Comparison of ENCODE assay signal across 21 mouse cellular contexts in genomic region chr14:43983454-43983853, GRCm38 (mm10). TPM values are rescaled to one million over a fixed set of nuclear protein-coding genes. Genes with fewer than 3 reads are reported as not detected.
DNase-seq lines count a peak whose midpoint lies in the region; ATAC-seq lines count a peak whose summit lies in the region.
"Had no signal": no experiment of that assay in that cellular context is flagged by ENCODE, and none has a peak within 500 bp of the region (broad histone marks: within the 10 kb centered on the region; RNA-seq: fewer than 3 reads in every experiment).

No protein-coding gene starts in this region.

- WGBS in heart, embryonic 11.5 days (ENCODE audit: insufficient replicate concordance) = 29% methylated on average over 4 of the region's 4 CpGs
- 22% methylated on average over 4 of the region's 4 CpGs for WGBS in heart, embryonic 13.5 days
- 15% methylated on average over 4 of the region's 4 CpGs for WGBS in heart, embryonic 16.5 days

- H3K4me1 ChIP-seq in heart, embryonic 11.5 days (ENCODE audit: control insufficient read depth, insufficient read depth, low read length) = no peaks in the 10 kb centered on the region
- H3K4me1 ChIP-seq in heart, embryonic 13.5 days = 0 out of 2 replicates have a peak, but pooled peaks cover 8% of the 10 kb centered on the region
- peaks cover 2% of the 10 kb centered on the region; the same call in 1 of the 2 replicates for H3K4me1 ChIP-seq in heart, embryonic 16.5 days (ENCODE audit: control insufficient read depth, insufficient read depth, low read length)
- H3K4me1 ChIP-seq: embryonic facial prominence, embryonic 12.5 days; forebrain, embryonic 15.5 days; hindbrain, embryonic 15.5 days had no signal

- no peak overlapping the region for H3K4me2 ChIP-seq in heart, embryonic 11.5 days
- H3K4me2 ChIP-seq in heart, embryonic 13.5 days = peak overlapping the region; percentile 13; the same call in 1 of the 2 replicates
- H3K4me2 ChIP-seq in heart, embryonic 16.5 days (ENCODE audit: low read depth, low read length) = peak overlapping the region; percentile 18; the same call in 1 of the 2 replicates
- H3K4me2 ChIP-seq: embryonic facial prominence, embryonic 12.5 days; forebrain, embryonic 15.5 days; hindbrain, embryonic 15.5 days had no signal

- H3K4me3 ChIP-seq in heart, embryonic 11.5 days (ENCODE audit: low read depth, low read length) = no peak overlapping the region
- no peak overlapping the region for H3K4me3 ChIP-seq in heart, embryonic 13.5 days
- no peak overlapping the region for H3K4me3 ChIP-seq in heart, embryonic 16.5 days (ENCODE audit: low read length)
- H3K4me3 ChIP-seq: embryonic facial prominence, embryonic 12.5 days; forebrain, embryonic 15.5 days; hindbrain, embryonic 15.5 days had no signal

- no peak overlapping the region for H3K9ac ChIP-seq in heart, embryonic 11.5 days (ENCODE audit: low read depth, low read length)
- no peak overlapping the region for H3K9ac ChIP-seq in heart, embryonic 13.5 days
- no peak overlapping the region for H3K9ac ChIP-seq in heart, embryonic 16.5 days (ENCODE audit: low read length)
- H3K9ac ChIP-seq: embryonic facial prominence, embryonic 12.5 days; forebrain, embryonic 15.5 days; hindbrain, embryonic 15.5 days had no signal

- no peaks in the 10 kb centered on the region for H3K9me3 ChIP-seq in heart, embryonic 11.5 days (replicated peaks; ENCODE audit: control insufficient read depth, low read length)
- no peaks in the 10 kb centered on the region for H3K9me3 ChIP-seq in heart, embryonic 13.5 days
- H3K9me3 ChIP-seq in heart, embryonic 16.5 days (replicated peaks; ENCODE audit: control insufficient read depth, low read length) = no peaks in the 10 kb centered on the region
- H3K9me3 ChIP-seq: embryonic facial prominence, embryonic 12.5 days; forebrain, embryonic 15.5 days; hindbrain, embryonic 15.5 days had no signal

- H3K27me3 ChIP-seq in heart, embryonic 11.5 days (ENCODE audit: control insufficient read depth, insufficient read depth, low read length) = no peaks in the 10 kb centered on the region
- H3K27me3 ChIP-seq in heart, embryonic 13.5 days (replicated peaks) = no peaks in the 10 kb centered on the region
- H3K27me3 ChIP-seq in heart, embryonic 16.5 days (ENCODE audit: control insufficient read depth, insufficient read depth, low read length) = no peaks in the 10 kb centered on the region
- H3K27me3 ChIP-seq: embryonic facial prominence, embryonic 12.5 days; forebrain, embryonic 15.5 days; hindbrain, embryonic 15.5 days had no signal

- H3K27ac ChIP-seq in heart, embryonic 11.5 days (ENCODE audit: low read depth, low read length) = peak overlapping the region; percentile 50; the same call in 1 of the 2 replicates
- H3K27ac ChIP-seq in heart, embryonic 13.5 days (replicated peaks) = peak overlapping the region; percentile 62
- peak overlapping the region; percentile 57 for H3K27ac ChIP-seq in heart, embryonic 16.5 days (ENCODE audit: low read length)
- H3K27ac ChIP-seq: embryonic facial prominence, embryonic 12.5 days; forebrain, embryonic 15.5 days; hindbrain, embryonic 15.5 days had no signal

- H3K36me3 ChIP-seq in heart, embryonic 11.5 days (ENCODE audit: control insufficient read depth, insufficient read depth, low read length) = no peaks in the 10 kb centered on the region
- H3K36me3 ChIP-seq in heart, embryonic 13.5 days = no peaks in the 10 kb centered on the region
- no peaks in the 10 kb centered on the region for H3K36me3 ChIP-seq in heart, embryonic 16.5 days (ENCODE audit: control insufficient read depth, insufficient read depth)
- H3K36me3 ChIP-seq: embryonic facial prominence, embryonic 12.5 days; forebrain, embryonic 15.5 days; hindbrain, embryonic 15.5 days had no signal

- ATAC-seq in heart, embryonic 11.5 days (replicated peaks; ENCODE audit: insufficient number of reproducible peaks, low FRiP score, low TSS enrichment) = no peak
- ATAC-seq in heart, embryonic 13.5 days (ENCODE audit: extremely low read depth, insufficient number of reproducible peaks, low FRiP score, low TSS enrichment) = no peak
- peak; percentile 83 for ATAC-seq in heart, embryonic 16.5 days (replicated peaks; ENCODE audit: extremely low read depth, insufficient read depth, low FRiP score)
- ATAC-seq in inflammation-experienced regulatory T-cells, adult 6 months = no peak

- DNase-seq in heart, postnatal 4 days = no peak
- no peak for DNase-seq in adrenal gland, adult (ENCODE audit: inconsistent age in 2 of 2, low spot score in 1 of 2)
- DNase-seq: cerebellum, adult 11-12 months had no signal

RNA-seq across cellular contexts. Expression of gene Ang6, which starts 18.6 kb away (rescaled TPM):
- polyA plus RNA-seq in heart, embryonic 11.5 days (2014; fragmentation: Nextera tagmentation; extraction: Ambion mirVana) = not detected in 2 replicates
- not detected for total RNA-seq in heart, postnatal 4 days (2021)
- not detected in 2 replicates for polyA plus RNA-seq in heart, embryonic 13.5 days (2015; fragmentation: Nextera tagmentation; extraction: Ambion mirVana)
- not detected in 2 replicates for polyA plus RNA-seq in heart, embryonic 16.5 days (2015; fragmentation: Nextera tagmentation; extraction: Ambion mirVana)
- not detected for polyA plus RNA-seq in inflammation-experienced regulatory T-cells, adult 6 months (2017; shearing (Covaris generic))
- total RNA-seq: adrenal gland, adult 18-20 months; adrenal gland, postnatal 14 days; ES-E14; gastrocnemius, postnatal 10 days; gastrocnemius, postnatal 4 days; heart, postnatal 14 days had no signal
- polyA plus RNA-seq: cortical plate, adult 2 months; embryonic facial prominence, embryonic 12.5 days; forebrain, embryonic 11.5 days; forebrain, embryonic 15.5 days; frontal cortex, adult 2 months; hindbrain, embryonic 11.5 days; hindbrain, embryonic 15.5 days; intestine, postnatal 0 days had no signal

RNA-seq across cellular contexts. Expression of gene Ang5, which starts 26.6 kb away (rescaled TPM):
- not detected in 2 replicates for polyA plus RNA-seq in heart, embryonic 11.5 days (2014; fragmentation: Nextera tagmentation; extraction: Ambion mirVana)
- total RNA-seq in heart, postnatal 4 days (2021) = not detected
- polyA plus RNA-seq in heart, embryonic 13.5 days (2015; fragmentation: Nextera tagmentation; extraction: Ambion mirVana) = not detected in 2 replicates
- not detected in 2 replicates for polyA plus RNA-seq in heart, embryonic 16.5 days (2015; fragmentation: Nextera tagmentation; extraction: Ambion mirVana)
- polyA plus RNA-seq in inflammation-experienced regulatory T-cells, adult 6 months (2017; shearing (Covaris generic)) = not detected
- total RNA-seq: adrenal gland, adult 18-20 months; adrenal gland, postnatal 14 days; ES-E14; gastrocnemius, postnatal 10 days; gastrocnemius, postnatal 4 days; heart, postnatal 14 days had no signal
- polyA plus RNA-seq: cortical plate, adult 2 months; embryonic facial prominence, embryonic 12.5 days; forebrain, embryonic 11.5 days; forebrain, embryonic 15.5 days; frontal cortex, adult 2 months; hindbrain, embryonic 11.5 days; hindbrain, embryonic 15.5 days; intestine, postnatal 0 days had no signal

RNA-seq across cellular contexts. Expression of gene Gm8113, which starts 58.3 kb away (rescaled TPM):
- 27.4 and 27.7 TPM in 2 replicates for polyA plus RNA-seq in heart, embryonic 11.5 days (2014; fragmentation: Nextera tagmentation; extraction: Ambion mirVana)
- total RNA-seq in heart, postnatal 4 days (2021) = 1 to 10 TPM; 6.1 to 6.4 TPM
- polyA plus RNA-seq in heart, embryonic 13.5 days (2015; fragmentation: Nextera tagmentation; extraction: Ambion mirVana) = 25.4 and 28.8 TPM in 2 replicates
- 24.3 and 26.0 TPM in 2 replicates for polyA plus RNA-seq in heart, embryonic 16.5 days (2015; fragmentation: Nextera tagmentation; extraction: Ambion mirVana)
- polyA plus RNA-seq in inflammation-experienced regulatory T-cells, adult 6 months (2017; shearing (Covaris generic)) = not detected

Comparison
In these comparisons a context has a peak if more than half of its experiments do, and no peak if none do; other contexts are left out.
1. RNA of gene Gm8113, which starts 58.3 kb away (polyA plus RNA-seq): 25.4 to 28.8 TPM in heart, embryonic 13.5 days, 27.4 to 27.7 TPM in heart, embryonic 11.5 days and 24.3 to 26.0 TPM in heart, embryonic 16.5 days; not detected in inflammation-experienced regulatory T-cells, adult 6 months; every median in the first group is over 10 times any median in the second.
2. Peak in every context shown above with its lines, with median percentiles within 50 percentile points of each other: H3K27ac ChIP-seq.